In genomic region chr5:142869463-142869862, GRCm38 (mm10) we compare ENCODE assay signal across 13 mouse cellular contexts. TPM values are rescaled to one million over a fixed set of nuclear protein-coding genes. Genes with fewer than 3 reads are reported as not detected.
DNase-seq lines count a peak whose midpoint lies in the region; ATAC-seq lines count a peak whose summit lies in the region.
"Had no signal": no experiment of that assay in that cellular context is flagged by ENCODE, and none has a peak within 500 bp of the region (broad histone marks: within the 10 kb centered on the region; RNA-seq: fewer than 3 reads in every experiment).

No protein-coding gene starts in this region.

- no peak for DNase-seq in midbrain, embryonic 10.5 days (ENCODE audit: low spot score)
- no peak for DNase-seq in midbrain, embryonic 11.5 days (ENCODE audit: low spot score, missing footprints)
- DNase-seq in telencephalon, adult 2 months (ENCODE audit: low read depth, low spot score), result peak; percentile 49
- no peak for DNase-seq in lung, postnatal 4 days
- DNase-seq: adrenal gland, postnatal 10 days; cerebellum, adult 8-10 months; gastrocnemius, adult 2 months; kidney, postnatal 36 days; liver, embryonic 13.5 days had no signal

- 90% methylated on average over 13 of the region's 13 CpGs for WGBS in midbrain, embryonic 10.5 days
- WGBS in midbrain, embryonic 11.5 days, result 90% methylated on average over 13 of the region's 13 CpGs
- 43% methylated on average over 13 of the region's 13 CpGs for WGBS in forebrain, embryonic 15.5 days
- 32% methylated on average over 13 of the region's 13 CpGs for WGBS in limb, embryonic 12.5 days

- peaks cover 82% of the 10 kb centered on the region for H3K36me3 ChIP-seq in midbrain, embryonic 10.5 days
- H3K36me3 ChIP-seq in midbrain, embryonic 11.5 days (ENCODE audit: control insufficient read depth, insufficient read depth, low read length), result peaks cover 7% of the 10 kb centered on the region; the same call in 1 of the 2 replicates
- H3K36me3 ChIP-seq in forebrain, embryonic 15.5 days, result peaks cover 12% of the 10 kb centered on the region; the same call in 1 of the 2 replicates
- peaks cover 61% of the 10 kb centered on the region for H3K36me3 ChIP-seq in limb, embryonic 12.5 days

- no peak overlapping the region for H3K9ac ChIP-seq in midbrain, embryonic 11.5 days (ENCODE audit: low read length)
- no peak overlapping the region for H3K9ac ChIP-seq in forebrain, embryonic 15.5 days (replicated peaks)
- H3K9ac ChIP-seq in limb, embryonic 12.5 days (replicated peaks), result no peak overlapping the region
- H3K9ac ChIP-seq: heart, embryonic 15.5 days; liver, embryonic 13.5 days had no signal

- H3K9me3 ChIP-seq in midbrain, embryonic 10.5 days (replicated peaks), result 0 out of 2 replicates have a peak, but pooled peaks cover 6% of the 10 kb centered on the region
- no peaks in the 10 kb centered on the region for H3K9me3 ChIP-seq in midbrain, embryonic 11.5 days (ENCODE audit: control insufficient read depth, low read length)
- H3K9me3 ChIP-seq in forebrain, embryonic 15.5 days, result no peaks in the 10 kb centered on the region
- H3K9me3 ChIP-seq in limb, embryonic 12.5 days, result no peaks in the 10 kb centered on the region
- H3K9me3 ChIP-seq: heart, embryonic 15.5 days; liver, embryonic 13.5 days had no signal

- no peaks in the 10 kb centered on the region; the same call in 1 of the 2 replicates for H3K4me1 ChIP-seq in midbrain, embryonic 10.5 days
- H3K4me1 ChIP-seq in midbrain, embryonic 11.5 days (ENCODE audit: control insufficient read depth, insufficient read depth, low read length), result no peaks in the 10 kb centered on the region
- H3K4me1 ChIP-seq in forebrain, embryonic 15.5 days, result peaks cover 33% of the 10 kb centered on the region
- peaks cover 20% of the 10 kb centered on the region for H3K4me1 ChIP-seq in limb, embryonic 12.5 days (replicated peaks)
- H3K4me1 ChIP-seq: liver, embryonic 13.5 days had no signal

- H3K27ac ChIP-seq in midbrain, embryonic 10.5 days (replicated peaks), result 0 out of 2 replicates have a peak overlapping the region, but pooled peaks have one; percentile 23
- H3K27ac ChIP-seq in midbrain, embryonic 11.5 days (ENCODE audit: low read depth, low read length), result no peak overlapping the region
- peak overlapping the region; percentile 89 for H3K27ac ChIP-seq in forebrain, embryonic 15.5 days (replicated peaks)
- H3K27ac ChIP-seq in limb, embryonic 12.5 days, result peak overlapping the region; percentile 83
- H3K27ac ChIP-seq: gastrocnemius, adult 2 months; heart, embryonic 15.5 days; liver, embryonic 13.5 days had no signal

- ATAC-seq in midbrain, embryonic 11.5 days (ENCODE audit: low FRiP score), result no peak
- peak; percentile 84 for ATAC-seq in forebrain, embryonic 15.5 days (replicated peaks)
- ATAC-seq in limb, embryonic 12.5 days (ENCODE audit: insufficient number of reproducible peaks, insufficient read depth, low FRiP score, low TSS enrichment, low read depth), result peak; percentile 74
- no peak for ATAC-seq in activated CD4-positive, CD25-positive, alpha-beta regulatory T cell, adult 4 months

- no peak overlapping the region for H3K4me3 ChIP-seq in midbrain, embryonic 10.5 days
- H3K4me3 ChIP-seq in midbrain, embryonic 11.5 days (ENCODE audit: low read depth, low read length), result no peak overlapping the region
- no peak overlapping the region for H3K4me3 ChIP-seq in forebrain, embryonic 15.5 days
- no peak overlapping the region for H3K4me3 ChIP-seq in limb, embryonic 12.5 days (replicated peaks)
- H3K4me3 ChIP-seq: gastrocnemius, adult 2 months; heart, embryonic 15.5 days; liver, embryonic 13.5 days had no signal

- H3K27me3 ChIP-seq in midbrain, embryonic 10.5 days (ENCODE audit: low read depth, poor library complexity, severe bottlenecking), result no peaks in the 10 kb centered on the region
- no peaks in the 10 kb centered on the region for H3K27me3 ChIP-seq in midbrain, embryonic 11.5 days (ENCODE audit: control insufficient read depth, insufficient read depth, low read length)
- no peaks in the 10 kb centered on the region for H3K27me3 ChIP-seq in forebrain, embryonic 15.5 days
- no peaks in the 10 kb centered on the region for H3K27me3 ChIP-seq in limb, embryonic 12.5 days
- H3K27me3 ChIP-seq: heart, embryonic 15.5 days; liver, embryonic 13.5 days had no signal

- H3K4me2 ChIP-seq in midbrain, embryonic 11.5 days, result no peak overlapping the region
- H3K4me2 ChIP-seq in forebrain, embryonic 15.5 days (replicated peaks), result no peak overlapping the region
- no peak overlapping the region for H3K4me2 ChIP-seq in limb, embryonic 12.5 days
- H3K4me2 ChIP-seq: heart, embryonic 15.5 days; liver, embryonic 13.5 days had no signal

RNA-seq across cellular contexts. Expression of gene Fbxl18, which starts 25.8 kb away (rescaled TPM):
- 23.4 and 24.6 TPM in 2 replicates for polyA plus RNA-seq in midbrain, embryonic 10.5 days (2016; fragmentation: Nextera tagmentation; extraction: Ambion mirVana)
- 10.5 and 11.8 TPM in 2 replicates for polyA plus RNA-seq in midbrain, embryonic 11.5 days (2014; fragmentation: Nextera tagmentation; extraction: Ambion mirVana)
- 32.6 and 34.2 TPM in 2 replicates for polyA plus RNA-seq in forebrain, embryonic 15.5 days (2015; fragmentation: Nextera tagmentation; extraction: Ambion mirVana)
- 13.0 and 13.1 TPM in 2 replicates for polyA plus RNA-seq in limb, embryonic 12.5 days (2016; fragmentation: Nextera tagmentation; extraction: Ambion mirVana)
- 10 to 100 TPM in 1 of 2 experiments, 1 to 10 TPM in 1; 2.1 to 13.9 TPM for polyA plus RNA-seq in activated CD4-positive, CD25-positive, alpha-beta regulatory T cell, adult 4 months (2017; shearing (Covaris generic))

RNA-seq across cellular contexts. Expression of gene Actb, which starts 37.1 kb away (rescaled TPM):
- 12,690 and 13,877 TPM in 2 replicates for polyA plus RNA-seq in midbrain, embryonic 10.5 days (2016; fragmentation: Nextera tagmentation; extraction: Ambion mirVana)
- polyA plus RNA-seq in midbrain, embryonic 11.5 days (2014; fragmentation: Nextera tagmentation; extraction: Ambion mirVana), result 14,142 and 15,094 TPM in 2 replicates
- polyA plus RNA-seq in forebrain, embryonic 15.5 days (2015; fragmentation: Nextera tagmentation; extraction: Ambion mirVana), result 16,767 and 16,970 TPM in 2 replicates
- polyA plus RNA-seq in limb, embryonic 12.5 days (2016; fragmentation: Nextera tagmentation; extraction: Ambion mirVana), result 12,553 and 13,538 TPM in 2 replicates
- over 10,000 TPM; 26,186 to 54,151 TPM for polyA plus RNA-seq in activated CD4-positive, CD25-positive, alpha-beta regulatory T cell, adult 4 months (2017; shearing (Covaris generic))

RNA-seq across cellular contexts. Expression of gene Tnrc18, which starts 52.0 kb away (rescaled TPM):
- polyA plus RNA-seq in midbrain, embryonic 10.5 days (2016; fragmentation: Nextera tagmentation; extraction: Ambion mirVana), result 18.7 and 23.2 TPM in 2 replicates
- 26.9 and 27.4 TPM in 2 replicates for polyA plus RNA-seq in midbrain, embryonic 11.5 days (2014; fragmentation: Nextera tagmentation; extraction: Ambion mirVana)
- polyA plus RNA-seq in forebrain, embryonic 15.5 days (2015; fragmentation: Nextera tagmentation; extraction: Ambion mirVana), result 45.9 and 48.3 TPM in 2 replicates
- polyA plus RNA-seq in limb, embryonic 12.5 days (2016; fragmentation: Nextera tagmentation; extraction: Ambion mirVana), result 60.9 and 61.2 TPM in 2 replicates
- 1 to 10 TPM; 4.1 to 4.3 TPM for polyA plus RNA-seq in activated CD4-positive, CD25-positive, alpha-beta regulatory T cell, adult 4 months (2017; shearing (Covaris generic))

Comparison
In these comparisons a context has a peak if more than half of its experiments do, and no peak if none do; other contexts are left out.
1. ATAC-seq: peak in forebrain, embryonic 15.5 days (single experiment) and limb, embryonic 12.5 days (single experiment); none in midbrain, embryonic 11.5 days (single experiment) and activated CD4-positive, CD25-positive, alpha-beta regulatory T cell, adult 4 months (single experiment).